Mouse (Mus musculus) adrenal gland, postnatal 14 days (tissue): ENCODE measurements at regions not wholly inside any gene's neighbourhood (a gene's known extent, or its start where the extent isn't known, plus 50 kb on each side); places are given as distances from the start of the nearest gene placed in this dataset.

Experiments
- DNase-seq: peaks from one replicate; pipeline ENCODE4 v3.0.0; 2021; ENCODE audit warnings: mixed read lengths

- no peak for DNase-seq
These were observed 250.9 kb upstream of the Dio3 start for GRCm38 (mm10) chr12:110027976-110028375.

DNA sequence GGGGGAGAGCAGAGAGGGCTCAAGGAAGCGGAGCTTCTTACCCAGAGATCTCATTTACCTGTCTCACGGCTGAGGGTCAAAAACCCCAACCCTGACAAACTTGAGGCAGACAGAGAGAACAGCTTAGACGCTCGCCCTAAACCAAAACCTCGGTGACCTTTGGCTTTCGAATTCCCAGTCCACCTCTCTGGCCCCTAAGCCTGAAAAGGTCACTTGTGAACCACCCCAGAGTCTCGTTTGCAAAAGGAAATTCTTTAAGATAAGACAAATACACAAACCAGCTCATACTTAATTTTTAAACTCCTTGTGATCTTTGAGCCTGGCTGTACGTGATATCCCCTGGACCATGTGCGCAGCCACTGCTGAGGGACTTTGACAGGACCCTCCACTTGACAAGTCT lies 250.2 kb upstream of the Dio3 start:
- no peak for DNase-seq

- DNase-seq: peak; percentile 65
These were observed 247.5 kb upstream of the Dio3 start for GRCm38 (mm10) chr12:110031326-110031725.

DNA sequence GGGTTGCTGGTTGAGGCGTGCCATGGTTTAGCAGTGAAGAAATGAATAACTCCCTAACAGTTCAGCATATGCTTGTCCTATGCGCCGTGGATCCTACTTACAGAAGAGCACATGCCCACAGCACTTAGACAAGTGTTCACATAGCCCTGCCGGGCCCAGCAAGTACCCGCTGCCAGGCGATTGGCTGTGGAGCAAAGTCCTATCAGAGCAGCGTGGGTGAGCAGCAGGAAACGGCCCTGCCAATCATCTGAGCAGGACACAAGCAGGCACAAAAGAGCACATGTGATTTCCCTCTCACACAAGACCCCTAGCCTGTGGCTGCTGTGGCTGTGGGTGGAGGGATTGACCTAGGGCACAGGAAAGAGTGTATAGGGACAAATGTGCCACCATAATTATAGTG lies 243.7 kb upstream of the Dio3 start:
- no peak for DNase-seq

DNA sequence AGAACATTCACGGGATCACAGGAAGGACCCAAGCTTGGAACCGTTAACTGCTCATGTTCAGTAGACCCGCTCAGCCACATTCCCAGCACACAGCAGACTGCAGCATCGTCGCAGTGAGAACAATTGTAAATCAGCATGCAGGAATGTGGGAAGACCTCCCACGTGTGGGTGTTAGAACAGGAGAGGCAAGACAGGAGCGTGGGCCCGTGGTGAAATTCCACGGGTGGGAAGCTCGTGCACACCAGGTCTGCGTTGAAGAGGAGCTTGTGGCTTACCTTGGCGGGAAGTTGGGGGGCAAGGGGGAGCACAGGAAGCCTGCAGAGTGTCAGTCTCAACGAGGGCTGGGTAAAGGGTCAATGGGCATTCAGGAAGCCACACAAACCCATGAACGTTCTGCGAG lies 238.2 kb upstream of the Dio3 start:
- no peak for DNase-seq

GRCm38 (mm10) chr12:110041782-110042181 lies 237.1 kb upstream of the Dio3 start:
- no peak for DNase-seq

GRCm38 (mm10) chr12:110044266-110044665 lies 234.6 kb upstream of the Dio3 start:
- peak; percentile 81 for DNase-seq

GRCm38 (mm10) chr12:110044721-110045120 lies 234.1 kb upstream of the Dio3 start:
- DNase-seq: peak; percentile 27

DNA sequence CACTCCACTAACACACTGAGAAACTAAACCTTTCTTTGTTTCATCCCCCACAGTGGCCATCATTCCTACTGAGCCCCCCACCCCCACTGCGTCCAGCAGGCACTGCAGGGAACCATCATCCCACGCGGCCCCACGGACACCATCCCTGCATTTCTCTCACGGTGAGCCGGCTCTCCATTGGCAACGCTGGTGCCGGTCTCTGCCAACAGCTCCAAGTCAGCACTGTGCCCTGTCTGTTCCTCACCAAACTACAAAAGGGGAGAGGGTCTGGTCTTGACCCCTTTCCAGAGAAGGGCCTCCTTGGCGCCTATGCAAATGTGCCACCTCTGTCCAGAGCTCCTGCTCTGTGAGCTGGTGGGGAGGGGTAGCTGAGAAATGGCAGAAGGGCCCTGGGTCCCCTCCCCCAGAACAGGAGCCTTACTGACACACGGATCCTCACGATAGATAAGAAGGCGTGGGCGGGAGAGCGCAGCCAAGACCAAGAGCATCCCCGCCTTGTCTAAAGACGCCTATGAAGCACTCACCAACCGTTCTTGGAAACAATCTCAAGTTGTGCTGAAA lies 233.0 kb upstream of the Dio3 start:
- DNase-seq: no peak

GRCm38 (mm10) chr12:110046613-110047012 lies 232.3 kb upstream of the Dio3 start:
- DNase-seq: no peak

GRCm38 (mm10) chr12:110047466-110048250 lies 231.2 kb upstream of the Dio3 start:
- DNase-seq: no peak

DNA sequence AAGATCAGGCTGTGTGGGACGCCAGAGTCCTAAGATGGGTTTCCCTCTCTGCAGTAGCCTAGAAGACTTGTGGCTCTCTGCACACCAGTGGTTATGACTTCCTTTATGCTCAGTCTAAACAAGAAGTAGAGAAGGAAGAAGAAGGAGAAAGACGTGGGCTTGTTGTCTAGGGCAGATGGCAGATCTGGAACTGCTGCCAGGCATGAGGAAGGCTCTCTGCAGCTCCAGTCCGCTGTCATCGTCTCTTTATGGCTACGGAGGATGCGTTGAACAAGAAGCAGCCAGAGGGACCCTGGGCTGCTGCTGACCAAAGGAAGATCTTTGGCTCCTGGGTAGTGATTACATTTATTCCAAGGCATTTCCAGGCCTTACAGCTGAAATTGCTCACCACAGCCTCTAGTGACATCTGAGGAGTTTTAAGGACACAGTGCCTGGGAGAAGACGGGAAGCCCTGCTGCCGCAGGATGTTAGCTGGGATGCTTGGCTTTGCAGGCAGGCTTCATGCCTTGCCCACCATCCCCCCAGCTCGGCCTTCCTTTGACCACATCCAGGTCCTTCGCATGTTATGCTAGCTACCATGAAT lies 229.6 kb upstream of the Dio3 start:
- DNase-seq: no peak

GRCm38 (mm10) chr12:110059321-110059720 lies 219.5 kb upstream of the Dio3 start:
- no peak for DNase-seq

- no peak for DNase-seq
These were observed 216.9 kb upstream of the Dio3 start for GRCm38 (mm10) chr12:110061961-110062360.

DNA sequence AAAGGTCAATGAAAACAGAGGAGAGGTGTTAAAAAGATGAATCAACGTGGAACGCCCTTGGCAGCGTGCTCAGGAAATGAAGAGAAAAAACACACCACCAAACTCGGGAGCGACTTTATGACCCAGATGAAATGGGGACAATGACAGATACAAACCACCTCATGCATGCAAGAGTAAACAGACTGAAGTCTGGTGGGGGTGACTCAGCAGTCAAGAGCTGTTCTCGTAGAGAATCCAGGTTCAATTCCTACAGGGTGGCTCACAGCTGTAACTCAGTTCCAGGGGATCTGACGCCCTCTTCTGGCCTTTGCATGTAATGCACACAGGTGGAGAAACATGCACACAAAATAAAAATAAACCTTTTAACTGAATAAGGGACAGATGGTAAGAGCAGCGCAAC lies 215.9 kb upstream of the Dio3 start:
- DNase-seq: peak; percentile 71

- DNase-seq: no peak
These were observed 212.4 kb upstream of the Dio3 start for GRCm38 (mm10) chr12:110066361-110066885.

DNA sequence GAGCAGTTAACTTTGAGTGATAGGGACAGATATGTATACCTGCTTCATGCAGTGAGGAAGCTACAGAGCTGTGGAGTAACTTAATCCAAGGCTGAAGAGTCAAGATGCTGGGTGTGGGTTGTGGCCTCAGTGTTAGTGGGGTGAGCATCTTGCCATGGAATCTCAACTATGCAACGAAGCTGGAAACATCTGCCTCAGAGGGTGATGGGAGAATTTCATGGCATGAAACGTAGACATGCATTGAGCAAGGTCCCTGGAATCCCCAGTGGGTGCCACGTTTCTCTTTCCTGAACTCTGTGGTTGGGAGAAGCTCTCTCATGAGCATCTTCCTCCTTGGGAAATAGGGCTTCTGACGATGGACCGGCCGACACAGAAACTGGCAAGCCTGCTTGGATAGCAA lies 208.4 kb upstream of the Dio3 start:
- no peak for DNase-seq

GRCm38 (mm10) chr12:110071823-110072222 lies 207.0 kb upstream of the Dio3 start:
- DNase-seq: no peak

DNA sequence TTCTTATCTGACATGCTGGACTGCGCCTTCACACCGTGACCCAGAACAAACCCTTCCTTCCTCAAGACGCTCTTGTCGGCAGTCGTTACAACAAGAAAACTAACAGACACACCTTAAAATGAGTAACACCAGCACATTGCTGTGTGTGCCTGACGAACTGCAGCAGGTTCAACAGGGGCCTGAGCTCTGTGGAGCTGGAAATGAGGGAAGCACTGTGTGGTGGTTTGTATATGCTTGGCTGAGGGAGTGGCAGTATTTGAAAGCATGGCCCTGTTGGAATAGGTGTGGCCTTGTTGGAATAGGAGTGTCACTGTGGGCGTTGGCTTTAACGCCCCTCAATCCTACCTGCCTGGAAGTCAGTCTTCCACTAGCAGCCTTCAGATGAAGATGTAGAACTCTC lies 203.9 kb upstream of the Dio3 start:
- DNase-seq: no peak

GRCm38 (mm10) chr12:110077211-110077884 lies 201.5 kb upstream of the Dio3 start:
- peak; percentile 88 for DNase-seq

DNA sequence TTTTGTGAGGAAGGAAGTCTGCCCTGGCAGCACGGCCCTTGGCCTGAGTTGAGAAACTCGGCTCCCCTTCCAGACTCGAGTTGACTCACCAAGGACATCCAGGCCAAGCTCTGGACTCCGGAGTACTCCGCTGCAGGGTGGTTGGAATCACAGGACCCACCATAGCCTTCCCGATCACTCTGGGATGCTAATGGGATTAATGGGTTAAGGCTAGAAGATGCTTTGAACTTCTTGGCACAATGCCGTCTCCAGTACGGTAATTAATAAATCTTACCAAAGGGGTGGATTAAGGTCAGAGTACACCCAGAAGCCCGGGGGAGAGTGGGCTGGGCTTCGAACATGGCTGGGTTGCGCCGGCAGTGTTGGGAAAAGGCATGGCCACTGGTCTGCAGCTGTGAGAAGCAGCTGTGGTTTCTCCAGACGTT lies 200.8 kb upstream of the Dio3 start:
- DNase-seq: peak; percentile 83

GRCm38 (mm10) chr12:110081831-110082615 lies 196.8 kb upstream of the Dio3 start:
- DNase-seq: no peak
